Mouse (Mus musculus) spleen, postnatal 36 days (tissue): ENCODE results near the gene Slc5a1.
A peak's percentile ranks its signal among the peaks of the same experiment; 100 is the strongest.

Experiments
- DNase-seq, 2 experiments: peaks; one replicate each; pipeline ENCODE4 v3.0.0; 2022; ENCODE audit warnings: low spot score in 2 of 2, mixed read lengths in 1 of 2

Gene Slc5a1

DNA sequence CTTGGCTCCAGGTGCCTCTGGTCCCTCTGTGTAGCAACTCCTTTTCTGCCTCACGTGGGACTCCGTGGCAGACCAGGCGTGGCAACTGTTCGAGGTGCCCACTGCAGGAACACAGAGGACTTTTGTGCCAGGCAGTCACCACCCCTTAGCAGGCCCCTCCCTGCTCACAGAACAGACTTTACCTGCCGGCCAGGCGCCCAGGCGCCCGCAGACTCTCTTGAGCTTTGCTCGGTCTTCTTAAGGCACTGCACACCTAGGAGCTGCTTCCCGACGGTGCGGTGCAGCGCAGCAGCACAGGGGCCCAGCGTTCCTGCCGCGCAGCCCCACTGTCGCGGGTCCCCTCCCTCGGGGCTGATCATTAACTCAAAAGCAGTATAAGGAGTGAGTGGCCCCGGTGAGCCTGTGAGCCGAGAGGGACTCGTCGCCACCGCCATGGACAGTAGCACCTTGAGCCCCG is at the start of gene Slc5a1:
Gene Slc5a1, plus strand, starts transcription at position 195 of the 457 bp plus-strand sequence.
- DNase-seq = no peak

DNA sequence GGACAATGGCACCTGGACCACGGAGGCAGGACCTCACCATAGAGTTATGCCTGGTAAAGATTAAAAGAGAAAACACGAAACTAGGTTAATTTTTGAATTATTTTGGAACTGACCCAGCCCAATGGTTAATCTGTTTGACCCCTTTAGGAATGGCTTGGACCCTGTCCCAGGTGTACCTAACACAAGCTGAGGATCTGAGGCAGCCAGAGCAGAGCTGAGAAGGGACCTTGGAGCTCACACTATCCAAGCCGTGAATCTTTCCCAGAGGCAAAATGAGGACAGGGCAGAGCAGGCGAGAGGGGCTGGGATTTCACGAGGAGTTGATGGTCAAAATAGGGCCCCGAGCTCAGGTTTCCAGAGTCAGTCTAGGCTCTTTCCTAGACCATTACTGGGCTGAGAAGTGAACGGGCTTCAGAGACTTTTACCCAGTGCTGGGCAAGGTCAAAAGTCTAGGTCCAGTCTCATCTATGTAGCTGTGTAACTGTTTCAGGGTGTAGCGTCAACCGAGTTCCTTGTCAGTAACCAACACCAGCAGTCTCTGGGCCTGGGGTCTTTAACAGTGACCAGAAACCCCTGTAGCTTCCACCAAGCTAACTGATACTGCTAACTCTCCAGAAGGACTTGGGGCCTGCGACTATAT is 47.8 kb upstream of the Slc5a1 start:
- no peak for DNase-seq

DNA sequence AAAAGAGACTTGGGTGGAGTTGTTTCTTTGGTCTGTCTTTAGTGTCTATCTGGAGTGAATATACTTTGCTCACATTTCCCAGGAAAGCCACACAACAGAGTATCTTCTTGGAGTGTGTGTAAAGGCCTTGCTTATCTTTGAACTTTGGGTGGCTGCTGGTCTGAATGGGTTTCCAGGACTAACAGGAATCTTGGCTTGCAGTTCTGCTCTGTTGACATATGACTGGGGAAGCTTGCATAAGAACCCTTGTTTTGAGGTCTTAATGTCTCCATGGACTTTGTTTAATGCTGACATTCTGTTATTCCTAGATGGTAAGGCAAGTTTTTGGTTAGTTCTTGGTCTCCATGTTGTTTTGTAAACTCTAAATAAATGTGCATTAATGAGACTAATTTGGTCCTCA is 33.9 kb upstream of the Slc5a1 start:
- no peak for DNase-seq

DNA sequence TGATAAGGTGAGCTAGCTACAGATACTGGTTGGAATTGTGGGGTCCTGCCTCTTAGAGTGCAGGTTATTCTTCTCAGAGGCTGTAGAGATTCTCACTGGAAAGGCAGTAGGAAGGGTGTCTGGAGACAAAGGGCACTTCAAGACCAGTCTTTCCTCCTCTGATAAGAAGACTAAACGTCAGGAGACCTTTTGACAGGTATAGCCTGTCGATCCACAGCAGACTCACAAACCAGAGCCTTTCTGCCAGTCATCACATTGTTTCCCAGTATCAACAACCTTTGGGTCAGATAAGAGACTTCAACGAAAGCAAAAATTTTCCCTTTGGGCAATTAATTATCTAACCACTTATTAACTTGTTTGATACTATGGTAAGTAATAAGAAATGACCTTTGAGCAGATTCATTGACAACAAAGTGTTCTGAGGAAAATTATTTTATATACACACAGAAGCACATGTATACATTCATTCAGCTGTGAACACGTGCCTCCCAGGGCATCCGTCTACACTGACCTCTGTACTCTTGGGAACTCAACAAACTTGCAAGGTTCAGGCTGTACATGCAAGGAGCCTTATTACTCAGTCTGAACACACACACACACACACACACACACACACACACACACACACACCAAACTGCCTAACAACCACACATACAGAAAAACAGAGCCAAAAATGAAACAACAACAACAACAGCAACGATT is 27.4 kb upstream of the Slc5a1 start:
- DNase-seq = no peak

DNA sequence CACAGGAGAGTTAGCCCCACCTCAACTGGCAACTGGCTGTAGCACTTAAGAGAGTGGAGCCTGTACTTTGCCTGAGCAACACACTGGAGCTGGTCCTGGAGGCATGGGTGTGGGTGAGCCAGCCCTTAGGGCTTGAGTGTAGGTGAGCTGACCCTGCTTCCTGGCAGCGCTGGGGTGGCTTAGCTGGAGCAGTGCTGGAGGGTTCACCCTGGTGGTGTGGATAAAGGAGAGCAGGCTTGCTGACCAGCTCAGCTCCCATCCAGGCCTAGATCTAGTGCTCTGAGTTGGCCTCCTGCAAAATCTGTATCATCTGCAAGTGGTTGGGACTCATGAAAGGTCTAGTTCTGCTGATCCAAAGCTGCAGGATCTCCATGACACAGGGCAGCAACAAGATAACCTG is 21.1 kb upstream of the Slc5a1 start:
- DNase-seq = no peak

DNA sequence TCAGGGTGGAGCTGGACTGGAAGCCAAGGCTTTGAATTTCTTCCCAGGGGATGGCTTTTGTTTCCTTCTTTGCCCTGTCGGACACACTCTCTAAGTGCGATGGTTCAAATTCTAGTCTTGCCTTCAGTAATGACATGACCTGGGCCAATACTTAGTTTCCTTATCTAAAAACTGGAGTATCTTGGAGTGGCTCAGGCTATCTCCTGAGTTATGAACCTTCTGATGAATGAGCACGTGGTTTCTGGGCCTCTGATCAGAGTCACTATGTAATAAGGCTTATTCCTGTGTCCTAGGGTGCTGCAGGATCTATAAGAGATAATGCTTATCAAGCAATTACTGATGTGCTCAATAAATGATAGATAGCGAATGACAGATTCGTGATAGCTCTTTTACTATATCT is 19.4 kb upstream of the Slc5a1 start:
- no peak for DNase-seq

DNA sequence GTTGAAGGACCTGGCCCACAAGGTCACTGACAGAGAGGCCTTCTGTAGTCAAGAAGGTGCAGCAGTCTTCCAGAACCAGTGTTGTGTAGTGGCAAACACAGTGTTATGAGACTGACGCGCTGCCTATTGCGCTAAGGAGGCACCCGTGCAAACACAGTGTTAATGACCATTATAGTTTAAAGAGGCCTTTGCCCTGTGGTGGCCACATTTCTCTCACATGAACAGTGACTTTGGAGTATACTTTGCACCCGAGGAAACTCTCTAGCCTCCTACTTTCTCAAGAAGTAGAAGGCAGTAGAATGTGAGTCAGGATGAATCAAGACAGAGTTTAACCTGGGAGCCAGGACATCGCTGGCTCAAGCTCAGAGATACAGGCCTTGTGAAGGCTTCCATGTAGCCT is 12.7 kb upstream of the Slc5a1 start:
- DNase-seq = no peak

DNA sequence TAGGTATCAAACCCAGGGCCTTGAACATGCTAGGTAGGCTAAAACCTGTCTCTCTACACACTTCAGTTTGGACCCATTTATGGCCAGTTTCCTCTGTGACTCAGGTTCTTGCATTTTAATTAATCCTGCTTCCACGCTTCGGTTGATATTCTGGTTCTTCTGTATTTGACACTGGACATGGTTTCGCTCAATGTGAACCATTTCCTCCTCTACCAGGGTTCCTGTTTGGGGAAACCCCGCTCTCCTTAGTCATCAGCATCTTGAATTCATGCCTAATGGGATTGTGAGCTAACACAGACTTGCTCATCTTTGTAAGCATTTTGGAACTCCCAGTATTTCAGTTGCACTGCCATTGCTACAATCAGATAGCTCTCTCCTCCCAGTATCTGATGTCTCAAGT is 8.7 kb upstream of the Slc5a1 start:
- no peak for DNase-seq

DNA sequence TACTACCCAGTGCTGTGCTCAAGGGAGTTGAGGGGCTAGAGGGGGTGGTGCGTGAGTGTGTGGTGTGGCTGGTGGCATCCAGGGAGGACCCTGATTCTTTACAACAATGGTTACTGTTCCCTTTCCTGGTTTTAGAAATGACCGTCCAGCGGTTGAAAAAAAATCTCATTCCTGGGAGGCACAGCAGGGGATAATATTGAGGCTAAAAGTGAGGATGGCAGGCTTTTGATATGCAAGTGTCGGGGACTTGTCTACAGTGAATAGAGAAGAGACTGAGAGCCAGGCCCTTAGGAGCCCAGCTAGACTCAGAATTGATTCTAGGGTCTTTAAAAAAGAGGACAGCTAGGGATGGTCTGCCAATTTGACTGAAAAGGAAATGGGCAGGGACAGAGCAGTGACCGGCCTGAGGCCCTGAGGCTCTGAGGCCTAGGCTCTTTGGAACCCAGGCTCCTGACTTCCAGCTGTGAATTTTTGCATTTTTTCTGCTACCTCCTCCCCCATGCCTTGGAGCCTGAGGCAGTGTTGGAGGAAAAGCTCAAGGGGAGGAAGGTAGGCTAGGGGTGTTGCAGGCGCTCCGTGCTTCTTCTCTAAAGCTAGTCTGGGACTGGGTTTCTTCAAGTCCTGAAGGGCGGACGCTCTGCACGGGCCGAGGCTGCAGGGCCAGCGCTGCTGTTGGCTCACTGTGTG is 1.5 kb upstream of the Slc5a1 start:
- no peak for DNase-seq

DNA sequence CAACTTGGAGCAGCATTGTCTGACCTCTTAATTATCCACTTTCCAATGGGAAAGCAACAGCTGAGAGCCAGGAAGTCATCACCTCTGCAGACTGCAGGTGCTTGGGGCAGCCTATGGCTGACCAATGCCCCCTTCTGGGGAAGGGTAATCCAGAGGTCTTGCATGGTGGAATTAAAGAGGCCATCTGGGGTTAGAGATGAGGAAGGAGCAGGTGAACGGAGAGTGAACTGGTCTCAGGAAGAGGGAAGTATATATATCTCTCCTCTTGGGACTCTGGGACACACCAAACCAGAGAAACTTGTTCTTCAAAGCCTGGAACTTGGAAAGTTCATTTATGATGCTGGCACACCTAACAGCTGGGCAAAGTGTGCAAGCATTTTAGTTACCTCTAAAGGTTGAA is 857 bp downstream of the Slc5a1 start:
- no peak for DNase-seq

DNA sequence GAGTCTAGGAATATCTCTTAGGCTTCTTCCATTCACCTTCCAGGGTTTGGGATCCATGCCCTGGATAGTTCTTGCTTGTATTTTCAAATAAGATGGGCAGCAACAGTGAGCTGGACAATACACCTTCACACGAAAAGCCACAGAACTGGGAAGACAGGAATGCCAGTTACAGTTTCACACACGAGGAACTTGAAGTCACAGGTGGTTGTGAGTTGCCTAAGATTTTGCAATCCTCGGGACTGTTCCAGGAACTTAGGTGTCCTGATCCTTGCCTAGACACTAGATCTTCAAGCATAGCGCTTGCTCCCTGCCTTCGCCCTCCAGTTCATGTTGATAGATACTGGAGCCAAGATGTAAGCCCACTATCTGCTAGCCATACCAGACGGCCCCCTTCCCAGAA is 1.6 kb downstream of the Slc5a1 start:
- DNase-seq = no peak

DNA sequence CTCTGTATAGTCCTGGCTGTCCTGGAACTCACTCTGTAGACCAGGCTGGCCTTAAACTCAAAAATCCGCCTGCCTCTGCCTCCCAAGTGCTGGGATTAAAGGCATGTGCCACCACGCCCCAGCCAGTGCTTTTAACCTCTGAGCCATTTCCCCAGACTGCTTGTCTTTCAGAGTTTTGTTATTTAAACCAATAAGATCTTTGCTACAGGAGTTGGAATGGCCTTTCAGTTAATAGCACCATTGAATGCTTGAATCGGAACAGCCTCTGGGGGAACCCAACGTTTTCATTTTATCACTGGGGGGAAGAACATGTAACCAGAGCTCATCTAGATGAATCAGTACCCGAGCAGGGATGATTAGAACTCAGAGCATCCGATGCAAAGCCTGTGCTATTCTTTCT is 3.0 kb downstream of the Slc5a1 start:
- no peak for DNase-seq

DNA sequence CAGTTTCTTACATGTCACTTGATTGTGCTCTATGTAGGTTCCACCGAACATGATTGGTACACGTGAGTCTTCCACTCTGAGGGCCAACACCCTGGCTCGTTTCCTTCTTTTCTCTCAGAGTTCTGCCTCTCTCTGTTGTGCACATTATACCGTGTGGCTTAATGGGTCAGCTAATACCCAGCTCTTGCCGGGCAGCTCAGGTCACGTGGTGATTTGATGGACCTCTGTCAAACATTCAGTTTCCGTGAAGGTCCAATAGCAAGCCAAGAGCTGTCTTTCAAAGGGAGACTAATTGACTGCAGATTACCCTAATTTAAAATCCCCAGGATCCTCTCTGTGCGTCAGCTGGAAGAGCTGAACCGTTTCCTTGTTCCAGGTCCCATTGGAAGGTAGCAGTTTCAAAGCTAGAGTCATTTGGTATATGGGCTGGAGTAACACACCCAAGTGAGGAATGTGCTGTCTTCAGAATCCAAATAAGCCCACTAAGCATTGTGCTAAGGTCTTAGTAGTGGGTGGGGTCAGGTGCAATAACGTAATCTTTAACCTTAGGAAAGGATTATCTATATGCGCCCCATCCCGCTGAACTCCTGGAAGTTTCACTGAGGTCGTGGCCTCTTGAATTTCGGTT is 3.9 kb downstream of the Slc5a1 start:
- no peak for DNase-seq

DNA sequence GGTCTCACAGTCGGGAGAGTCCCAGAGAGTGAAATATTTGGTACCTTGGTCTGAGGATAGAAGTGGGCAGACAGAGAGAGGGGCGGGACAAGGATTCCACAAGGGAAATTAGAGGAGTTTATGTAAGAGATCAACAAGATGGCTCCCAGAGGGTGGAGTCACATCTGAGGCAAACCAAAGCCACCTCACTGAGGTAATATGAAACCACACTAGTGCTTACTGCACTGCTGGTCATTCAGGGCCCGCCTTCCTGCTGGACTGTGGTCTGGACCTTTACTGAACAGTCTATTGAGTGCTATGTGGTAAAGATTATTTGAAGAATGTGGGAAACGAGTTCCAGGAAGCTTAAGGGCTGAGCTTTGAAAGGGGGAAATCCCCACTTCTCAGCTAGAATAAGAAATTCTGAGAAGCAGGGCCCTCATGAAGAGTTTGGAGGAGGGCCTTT is 17.9 kb downstream of the Slc5a1 start:
- no peak for DNase-seq

DNA sequence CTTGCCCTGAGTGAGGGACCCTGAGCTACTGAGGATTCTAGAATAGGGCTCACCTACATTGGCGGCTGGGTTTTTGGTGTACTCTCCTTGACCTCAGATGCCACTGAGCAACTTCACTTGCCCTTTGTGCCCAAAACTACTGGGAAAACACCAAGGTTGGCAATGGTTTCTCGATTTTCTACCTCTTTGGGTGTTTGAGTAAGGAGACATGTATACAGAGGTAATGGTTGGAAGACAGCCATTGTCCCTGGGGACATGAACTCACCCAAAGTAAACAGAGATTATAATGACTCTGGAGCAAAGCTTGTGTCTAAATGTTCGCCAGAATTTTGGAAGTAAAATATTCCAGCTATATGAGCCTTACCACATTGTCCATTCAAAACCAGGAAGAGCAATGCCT is 19.6 kb downstream of the Slc5a1 start:
- no peak for DNase-seq

DNA sequence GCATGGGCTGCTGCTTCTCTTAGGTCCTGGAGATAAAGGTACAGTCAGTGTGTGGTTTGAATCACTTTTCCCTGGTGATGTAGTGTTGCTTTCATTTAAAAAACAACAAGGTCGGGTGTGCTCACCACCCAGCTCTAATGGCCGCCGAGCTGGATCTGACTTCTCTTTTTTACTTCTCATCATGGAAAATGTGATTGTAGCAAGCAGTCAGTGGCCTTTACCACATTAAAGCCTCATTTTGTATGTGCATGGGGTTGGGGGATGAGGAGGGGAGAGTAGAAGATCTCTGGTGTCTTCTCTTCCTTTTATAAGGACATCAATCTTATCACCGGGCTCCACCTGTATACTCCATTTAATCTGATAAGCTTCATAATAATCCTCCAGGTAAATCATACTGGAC is 21.3 kb downstream of the Slc5a1 start:
- no peak for DNase-seq

DNA sequence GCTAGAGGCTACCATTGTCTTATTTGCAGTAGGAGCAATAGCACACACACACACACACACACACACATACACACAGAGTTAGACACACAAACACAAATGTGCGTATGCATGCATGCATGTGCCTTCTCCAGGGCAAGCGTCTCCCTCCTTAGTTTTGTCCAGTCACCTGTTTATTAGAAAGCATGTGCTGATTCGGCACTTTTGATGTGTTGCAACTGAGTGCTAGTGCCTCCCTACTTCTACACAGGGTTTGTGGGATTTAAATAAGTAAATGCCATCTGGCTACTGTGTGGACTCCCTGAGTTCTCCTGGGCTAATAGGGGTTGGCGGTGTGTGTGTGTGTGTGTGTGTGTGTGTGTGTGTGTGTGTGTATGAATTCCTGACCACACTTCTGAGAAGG is 30.1 kb downstream of the Slc5a1 start:
- no peak for DNase-seq

DNA sequence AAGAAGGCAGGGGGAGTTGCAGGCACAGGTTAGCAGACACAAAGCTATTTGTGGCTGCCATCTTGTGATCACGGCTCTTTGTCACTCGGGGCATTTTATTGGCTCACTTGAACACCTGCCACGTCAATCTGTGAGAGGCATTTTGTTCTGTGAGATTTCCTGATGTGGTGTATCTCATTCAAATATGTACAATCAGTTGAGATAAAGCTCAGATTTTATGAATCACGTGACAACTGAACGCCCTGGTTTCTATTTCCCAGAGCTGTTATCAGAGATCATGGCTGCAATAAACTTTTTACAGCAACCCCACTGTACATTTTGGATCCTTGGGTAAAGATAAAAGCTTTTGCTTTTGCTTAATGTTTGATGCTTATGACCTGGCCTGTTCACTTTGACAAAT is 31.6 kb downstream of the Slc5a1 start:
- DNase-seq = no peak

DNA sequence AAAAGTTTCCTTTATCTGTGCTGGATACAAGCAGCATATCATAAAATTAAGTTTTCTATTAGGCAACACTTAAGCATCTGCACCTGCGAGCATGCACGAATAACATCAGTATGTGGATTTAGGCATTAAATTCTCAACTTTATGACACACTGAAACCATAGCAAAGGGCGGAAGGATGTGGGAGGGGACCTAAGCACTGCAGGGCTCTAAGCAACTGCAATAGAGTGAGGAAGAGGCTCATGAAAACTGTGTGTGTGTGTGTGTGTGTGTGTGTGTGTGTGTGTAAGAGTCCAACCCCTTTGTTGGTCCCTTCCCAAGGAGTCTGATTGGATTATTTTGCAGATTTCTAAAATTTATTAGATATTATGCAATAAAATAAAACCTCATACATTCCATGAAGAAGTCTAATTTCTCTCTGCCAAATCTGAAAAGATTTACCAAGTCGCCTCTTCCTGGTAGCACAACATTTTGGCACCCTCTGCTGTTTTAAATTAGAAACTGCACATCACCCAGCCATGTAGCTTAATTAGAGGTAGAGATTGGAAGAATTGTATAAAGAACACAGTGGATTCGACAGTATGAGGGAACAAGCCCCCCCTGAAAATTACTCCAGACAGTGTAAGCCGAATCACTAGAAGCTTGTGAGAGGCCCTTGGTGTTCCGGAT is 38.9 kb downstream of the Slc5a1 start:
- DNase-seq = peak; percentile 9 to 10

DNA sequence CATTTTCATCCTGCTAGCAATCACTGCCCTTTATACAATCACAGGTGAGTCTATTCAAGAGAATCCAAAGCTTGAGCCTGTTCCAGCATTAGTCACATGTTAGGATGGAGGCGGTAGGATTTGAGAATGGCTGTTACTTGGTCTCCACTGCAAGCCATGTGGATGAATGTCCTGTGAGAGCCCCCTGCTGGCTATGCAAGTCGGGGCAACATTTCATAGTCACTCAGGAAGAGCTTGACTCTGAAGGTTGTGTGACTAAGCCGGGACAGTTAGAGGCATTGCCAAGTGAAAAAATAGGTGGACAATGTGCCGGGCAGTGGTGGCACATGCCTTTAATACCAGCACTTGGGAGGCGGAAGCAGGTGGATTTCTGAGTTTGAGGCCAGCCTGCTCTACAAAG is 40.0 kb downstream of the Slc5a1 start:
- DNase-seq = no peak

DNA sequence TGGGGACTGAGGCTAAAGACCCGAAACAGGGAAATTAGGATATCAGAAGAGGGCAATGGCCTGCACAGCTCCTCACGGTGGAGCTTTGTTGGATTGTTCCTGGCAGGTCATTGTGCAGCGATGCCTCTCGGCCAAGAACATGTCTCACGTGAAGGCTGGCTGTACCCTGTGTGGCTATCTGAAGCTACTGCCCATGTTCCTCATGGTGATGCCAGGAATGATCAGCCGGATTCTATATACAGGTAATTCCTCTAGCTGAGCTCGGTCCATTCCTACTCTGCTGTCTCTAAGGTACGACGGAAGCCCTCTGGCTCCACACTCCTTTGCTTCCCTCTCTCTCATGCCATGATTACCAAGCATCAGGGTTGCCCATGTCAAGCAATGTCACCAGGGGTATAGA is 42.8 kb downstream of the Slc5a1 start:
- no peak for DNase-seq

DNA sequence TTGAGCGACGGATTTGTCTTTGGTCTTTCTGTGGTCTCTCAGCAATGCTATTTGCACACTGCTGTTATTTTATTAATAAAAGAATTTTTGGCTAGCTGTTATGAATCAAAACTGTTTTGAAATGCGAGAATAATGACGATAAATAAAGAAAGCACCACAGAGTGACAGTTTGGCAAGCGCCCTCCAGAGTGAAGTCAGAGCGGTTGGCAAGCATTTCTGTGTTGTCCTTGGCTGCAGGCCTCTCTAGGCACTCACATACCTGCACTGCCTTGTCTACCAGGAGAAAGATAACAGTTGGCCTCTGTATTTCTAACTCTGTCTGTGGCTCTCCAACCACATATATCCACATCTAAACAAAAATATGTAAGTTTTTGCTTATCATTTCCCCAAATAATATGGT is 43.7 kb downstream of the Slc5a1 start:
- DNase-seq = no peak
